Mouse (Mus musculus): ENCODE results near the gene Eif4g3. TPM values are rescaled to one million over a fixed set of nuclear protein-coding genes. Genes with fewer than 3 reads are reported as not detected.

The Eif4g3 gene
- polyA plus RNA-seq, 2 experiments = 5.6 to 15.6 TPM

- WGBS (ENCODE audit: insufficient replicate concordance) = 79% methylated on average over 11 of the region's 11 CpGs
These were observed 24.3 kb downstream of the Eif4g3 start for GRCm38 (mm10) chr4:138017085-138017637.

GRCm38 (mm10) chr4:138018011-138018410 is 25.2 kb downstream of the Eif4g3 start:
- TF ChIP-seq EP300 (IDR thresholded peaks at IDR 0.05; ENCODE audit: low read depth) (no peak), CTCF (IDR thresholded peaks at IDR 0.05; ENCODE audit: low read depth) (no peak)
- Histone ChIP-seq H3K9me3 (ENCODE audit: control insufficient read depth, low read length) (no peaks in the 10 kb centered on the region), H3K4me2 (ENCODE audit: low read depth) (no peak overlapping the region), H3K4me1 (replicated peaks; ENCODE audit: control insufficient read depth in 2 of 2, insufficient read depth in 2 of 2, low read length in 1 of 2) (peaks cover 0 to 10% of the 10 kb centered on the region in 2 experiments; a peak in 3 of 4 replicates), H3K9ac (replicated peaks) (no peak overlapping the region), H3K27ac (no peak overlapping the region), H3K4me3 (ENCODE audit: insufficient read depth in 1 of 2, low read depth in 2 of 2, low read length in 2 of 2) (no peak overlapping the region), H3K36me3 (replicated peaks; ENCODE audit: control insufficient read depth, insufficient read depth, low read depth) (peaks cover 3% of the 10 kb centered on the region; the same call in 1 of the 2 replicates), H3K27me3 (ENCODE audit: control insufficient read depth, insufficient read depth, low read length) (no peaks in the 10 kb centered on the region)
- ATAC-seq (ENCODE audit: insufficient read depth) (no peak), DNase-seq (ENCODE audit: low read depth in 3 of 3, low spot score in 3 of 3) (no peak)
- WGBS (ENCODE audit: insufficient replicate concordance) = 76% methylated on average over 6 of the region's 6 CpGs

More at GRCm38 (mm10) chr4:138017085-138017637, 24.3 kb downstream of the Eif4g3 start:
- Histone ChIP-seq H3K36me3 (replicated peaks; ENCODE audit: control insufficient read depth, insufficient read depth, low read depth) (peaks cover 3% of the 10 kb centered on the region; the same call in 1 of the 2 replicates), H3K4me2 (ENCODE audit: low read depth) (no peak overlapping the region), H3K9ac (replicated peaks) (no peak overlapping the region), H3K4me3 (ENCODE audit: insufficient read depth in 1 of 2, low read depth in 2 of 2, low read length in 2 of 2) (no peak overlapping the region), H3K4me1 (replicated peaks; ENCODE audit: control insufficient read depth in 2 of 2, insufficient read depth in 2 of 2, low read length in 1 of 2) (peaks cover 0 to 9% of the 10 kb centered on the region in 2 experiments; a peak in 3 of 4 replicates), H3K27ac (no peak overlapping the region), H3K9me3 (ENCODE audit: control insufficient read depth, low read length) (no peaks in the 10 kb centered on the region), H3K27me3 (ENCODE audit: control insufficient read depth, insufficient read depth, low read length) (no peaks in the 10 kb centered on the region)
- no peak for TF ChIP-seq EP300 (IDR thresholded peaks at IDR 0.05; ENCODE audit: low read depth)
- TF ChIP-seq CTCF (IDR thresholded peaks at IDR 0.05; ENCODE audit: low read depth) = no peak
- ATAC-seq (ENCODE audit: insufficient read depth) = no peak
- DNase-seq (ENCODE audit: low read depth in 3 of 3, low spot score in 3 of 3) = no peak

GRCm38 (mm10) chr4:138020231-138020630 is 27.4 kb downstream of the Eif4g3 start:
- no peak for TF ChIP-seq EP300 (IDR thresholded peaks at IDR 0.05; ENCODE audit: low read depth)
- TF ChIP-seq CTCF (IDR thresholded peaks at IDR 0.05; ENCODE audit: low read depth) = no peak

DNA sequence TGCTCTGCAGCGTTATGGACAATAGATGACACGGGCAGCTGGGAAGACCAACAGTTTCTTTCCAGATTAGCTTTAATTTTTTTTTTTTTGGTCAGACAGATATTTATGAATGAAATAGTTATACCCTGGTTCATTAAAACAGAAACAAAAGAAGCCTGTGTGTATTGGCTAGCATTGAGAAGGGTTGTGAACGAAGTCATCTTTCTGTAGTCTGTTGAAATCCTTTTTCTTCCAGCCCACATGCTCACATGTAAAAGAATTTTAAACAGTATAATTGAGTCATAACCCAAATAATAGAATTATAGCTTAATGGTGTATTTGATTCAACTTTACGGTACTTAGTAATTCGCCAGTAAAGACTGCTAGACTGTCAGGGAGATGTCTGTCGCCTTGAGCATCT is 28.8 kb downstream of the Eif4g3 start:
- no peaks in the 10 kb centered on the region; the same call in 1 of the 2 replicates for H3K36me3 ChIP-seq (replicated peaks; ENCODE audit: control insufficient read depth, insufficient read depth, low read depth)
- ATAC-seq (ENCODE audit: insufficient read depth) (no peak), DNase-seq (ENCODE audit: low read depth in 3 of 3, low spot score in 3 of 3) (no peak)
- H3K4me1 ChIP-seq (replicated peaks; ENCODE audit: control insufficient read depth in 2 of 2, insufficient read depth in 2 of 2, low read length in 1 of 2) = peaks cover 3 to 20% of the 10 kb centered on the region in 2 experiments; a peak in 3 of 4 replicates
- no peak overlapping the region for H3K9ac ChIP-seq (replicated peaks)
- 79% methylated on average over 6 of the region's 6 CpGs for WGBS (ENCODE audit: insufficient replicate concordance)
- no peak for TF ChIP-seq CTCF (IDR thresholded peaks at IDR 0.05; ENCODE audit: low read depth)
- no peak for TF ChIP-seq EP300 (IDR thresholded peaks at IDR 0.05; ENCODE audit: low read depth)
- H3K27ac ChIP-seq = no peak overlapping the region
- no peaks in the 10 kb centered on the region for H3K9me3 ChIP-seq (ENCODE audit: control insufficient read depth, low read length)
- H3K27me3 ChIP-seq (ENCODE audit: control insufficient read depth, insufficient read depth, low read length) = no peaks in the 10 kb centered on the region
- no peak overlapping the region for H3K4me3 ChIP-seq (ENCODE audit: insufficient read depth in 1 of 2, low read depth in 2 of 2, low read length in 2 of 2)
- no peak overlapping the region for H3K4me2 ChIP-seq (ENCODE audit: low read depth)

More at GRCm38 (mm10) chr4:138020231-138020630, 27.4 kb downstream of the Eif4g3 start:
- no peak overlapping the region for H3K9ac ChIP-seq (replicated peaks)
- 78% methylated on average over 6 of the region's 6 CpGs for whole genome bisulfite sequencing (ENCODE audit: insufficient replicate concordance)
- DNase-seq (ENCODE audit: low read depth in 3 of 3, low spot score in 3 of 3) = no peak
- H3K4me1 ChIP-seq (replicated peaks; ENCODE audit: control insufficient read depth in 2 of 2, insufficient read depth in 2 of 2, low read length in 1 of 2) = peaks cover 3 to 24% of the 10 kb centered on the region in 2 experiments; a peak in 3 of 4 replicates
- no peaks in the 10 kb centered on the region for H3K27me3 ChIP-seq (ENCODE audit: control insufficient read depth, insufficient read depth, low read length)
- ATAC-seq (ENCODE audit: insufficient read depth) = no peak
- no peaks in the 10 kb centered on the region for H3K36me3 ChIP-seq (replicated peaks; ENCODE audit: control insufficient read depth, insufficient read depth, low read depth)
- H3K4me3 ChIP-seq (ENCODE audit: insufficient read depth in 1 of 2, low read depth in 2 of 2, low read length in 2 of 2) = no peak overlapping the region
- no peak overlapping the region for H3K4me2 ChIP-seq (ENCODE audit: low read depth)
- H3K9me3 ChIP-seq (ENCODE audit: control insufficient read depth, low read length) = no peaks in the 10 kb centered on the region
- H3K27ac ChIP-seq = no peak overlapping the region

- Histone ChIP-seq H3K9ac (replicated peaks) (no peak overlapping the region), H3K27ac (no peak overlapping the region), H3K9me3 (ENCODE audit: control insufficient read depth, low read length) (no peaks in the 10 kb centered on the region), H3K36me3 (replicated peaks; ENCODE audit: control insufficient read depth, insufficient read depth, low read depth) (no peaks in the 10 kb centered on the region; the same call in 1 of the 2 replicates), H3K27me3 (ENCODE audit: control insufficient read depth, insufficient read depth, low read length) (no peaks in the 10 kb centered on the region), H3K4me3 (ENCODE audit: insufficient read depth in 1 of 2, low read depth in 2 of 2, low read length in 2 of 2) (no peak overlapping the region), H3K4me2 (ENCODE audit: low read depth) (no peak overlapping the region), H3K4me1 (replicated peaks; ENCODE audit: control insufficient read depth in 2 of 2, insufficient read depth in 2 of 2, low read length in 1 of 2) (peaks cover 3 to 20% of the 10 kb centered on the region in 2 experiments; a peak in 3 of 4 replicates)
- ATAC-seq (ENCODE audit: insufficient read depth) (no peak), DNase-seq (ENCODE audit: low read depth in 3 of 3, low spot score in 3 of 3) (no peak)
- TF ChIP-seq CTCF (IDR thresholded peaks at IDR 0.05; ENCODE audit: low read depth) (no peak), EP300 (IDR thresholded peaks at IDR 0.05; ENCODE audit: low read depth) (no peak)
- WGBS (ENCODE audit: insufficient replicate concordance) = 78% methylated on average over 2 of the region's 2 CpGs
These were observed 29.9 kb downstream of the Eif4g3 start for GRCm38 (mm10) chr4:138022761-138023160.
